ENCODE assay signal across 8 mouse cellular contexts in genomic region chr9:86695199-86695817, GRCm38 (mm10). TPM values are rescaled to one million over a fixed set of nuclear protein-coding genes. Genes with fewer than 3 reads are reported as not detected.
A peak's percentile ranks its signal among the peaks of the same experiment; 100 is the strongest.
DNase-seq lines count a peak whose midpoint lies in the region.

No protein-coding gene starts in this region.

- H3K27me3 ChIP-seq in forebrain, embryonic 10.5 days (ENCODE audit: poor library complexity, severe bottlenecking), result peaks cover 26% of the 10 kb centered on the region

- H3K9me3 ChIP-seq in forebrain, embryonic 10.5 days, result no peaks in the 10 kb centered on the region

- H3K4me3 ChIP-seq in forebrain, embryonic 10.5 days, result peak overlapping the region; percentile 81

- peaks cover 9% of the 10 kb centered on the region; the same call in 1 of the 2 replicates for H3K4me1 ChIP-seq in forebrain, embryonic 10.5 days

- peak overlapping the region; percentile 88 for H3K27ac ChIP-seq in forebrain, embryonic 10.5 days

- WGBS in forebrain, embryonic 10.5 days, result under 1% methylated on average over 49 of the region's 56 CpGs

- peak; percentile 12 for DNase-seq in MEL-GATA-1-ER (ENCODE audit: extremely low read depth, low read depth)
- DNase-seq in adrenal gland, postnatal 36 days, result peak; percentile 49 to 51
- peak; percentile 53 for DNase-seq in forebrain, embryonic 10.5 days (ENCODE audit: extremely low spot score, low spot score)
- DNase-seq in heart, postnatal 10 days, result peak; percentile 47 to 53
- peak; percentile 31 to 48 for DNase-seq in kidney, postnatal 4 days
- peak; percentile 31 for DNase-seq in lung, postnatal 14 days
- peak; percentile 31 for DNase-seq in right cerebral cortex, adult 18-20 months
- no peak for DNase-seq in thymus, postnatal 0 days (ENCODE audit: low spot score)

- intact Hi-C loops in heart, postnatal 10 days (cut with DNase I), result no loop called here

- no peaks in the 10 kb centered on the region for H3K36me3 ChIP-seq in forebrain, embryonic 10.5 days (replicated peaks)

RNA-seq across cellular contexts. Expression of gene Me1, which starts 0.4 kb away (rescaled TPM):
- total RNA-seq in adrenal gland, postnatal 36 days (2021), result 1,000 to 10,000 TPM; 1,431 to 2,044 TPM
- 8.1 and 9.1 TPM in 2 replicates for polyA plus RNA-seq in forebrain, embryonic 10.5 days (2016; fragmentation: Nextera tagmentation; extraction: Ambion mirVana)
- total RNA-seq in heart, postnatal 10 days (2021), result 10 to 100 TPM; 63.4 to 69.7 TPM
- polyA plus RNA-seq in thymus, postnatal 0 days (2015; fragmentation: Nextera tagmentation; extraction: Ambion mirVana), result 8.8 and 10.0 TPM in 2 replicates

RNA-seq across cellular contexts. Expression of gene Prss35, which starts 48.1 kb away (rescaled TPM):
- total RNA-seq in adrenal gland, postnatal 36 days (2021), result 100 to 1,000 TPM; 153 to 823 TPM
- 1.4 and 1.8 TPM in 2 replicates for polyA plus RNA-seq in forebrain, embryonic 10.5 days (2016; fragmentation: Nextera tagmentation; extraction: Ambion mirVana)
- total RNA-seq in heart, postnatal 10 days (2021), result 1 to 10 TPM; 1.6 to 2.5 TPM
- polyA plus RNA-seq in thymus, postnatal 0 days (2015; fragmentation: Nextera tagmentation; extraction: Ambion mirVana), result 0.35 and 1.4 TPM in 2 replicates

Comparison
In these comparisons a context has a peak if more than half of its experiments do, and no peak if none do; other contexts are left out.
1. RNA of gene Me1, which starts 0.4 kb away (total RNA-seq): 1,431 to 2,044 TPM in adrenal gland, postnatal 36 days; 63.4 to 69.7 TPM in heart, postnatal 10 days; every median in the first group is over 10 times any median in the second.
2. RNA of gene Prss35, which starts 48.1 kb away (total RNA-seq): 153 to 823 TPM in adrenal gland, postnatal 36 days; 1.6 to 2.5 TPM in heart, postnatal 10 days; every median in the first group is over 10 times any median in the second.